Mouse (Mus musculus): Measurements from ENCODE around the gene Smpd4.

GRCm38 (mm10) chr16:17636904-17637303 lies 17.8 kb downstream of the Smpd4 start:
- no peak for TF ChIP-seq GATA1 (IDR thresholded peaks at IDR 0.05; ENCODE audit: low read length)
- TF ChIP-seq TAL1 (IDR thresholded peaks at IDR 0.05; ENCODE audit: low read length), result no peak
